ENCODE assay signal across 23 mouse cellular contexts in genomic region chr3:136842384-136842783, GRCm38 (mm10).
DNase-seq lines count a peak whose midpoint lies in the region; ATAC-seq and TF ChIP-seq lines count a peak whose summit lies in the region.
"Had no signal": no experiment of that assay in that cellular context is flagged by ENCODE, and none has a peak within 500 bp of the region (broad histone marks: within the 10 kb centered on the region; RNA-seq: fewer than 3 reads in every experiment).

No protein-coding gene starts in this region.

- no peak for DNase-seq in hindbrain, embryonic 10.5 days (ENCODE audit: low spot score)
- DNase-seq in neural tube, embryonic 10.5 days (ENCODE audit: extremely low spot score, low spot score): no peak
- peak; percentile 57 for DNase-seq in telencephalon, adult 2 months (ENCODE audit: low read depth, low spot score)
- no peak for DNase-seq in cerebellum, adult 2 months
- DNase-seq in right cerebral cortex, postnatal 25 days: no peak
- DNase-seq: adrenal gland, postnatal 36 days; cerebellum, adult 9-10 months; gastrocnemius, postnatal 14 days; heart, adult 18-20 months; heart, postnatal 4 days; kidney, postnatal 4 days; liver, embryonic 13.5 days; lung, postnatal 4 days had no signal

- H3K4me2 ChIP-seq in hindbrain, embryonic 12.5 days (replicated peaks): no peak overlapping the region
- no peak overlapping the region for H3K4me2 ChIP-seq in neural tube, embryonic 14.5 days (ENCODE audit: low read depth, low read length)
- no peak overlapping the region for H3K4me2 ChIP-seq in midbrain, embryonic 13.5 days (replicated peaks)
- H3K4me2 ChIP-seq: heart, embryonic 15.5 days; limb, embryonic 13.5 days; liver, embryonic 13.5 days; lung, embryonic 15.5 days had no signal

- no peak for TF ChIP-seq POLR2A in cerebellum, adult 2 months (IDR thresholded peaks at IDR 0.05; ENCODE audit: borderline replicate concordance, insufficient read depth, low read length)

- peak; percentile 53; the same call in 1 of the 2 replicates for ATAC-seq in hindbrain, embryonic 12.5 days (ENCODE audit: low FRiP score)
- ATAC-seq in neural tube, embryonic 14.5 days (ENCODE audit: low read depth): peak; percentile 15; the same call in 1 of the 2 replicates
- ATAC-seq in midbrain, embryonic 13.5 days: peak; percentile 60; the same call in 1 of the 2 replicates
- ATAC-seq: activated CD4-positive, CD25-positive, alpha-beta regulatory T cell, adult 4 months; intestine, embryonic 16.5 days had no signal

- H3K9ac ChIP-seq in hindbrain, embryonic 12.5 days: no peak overlapping the region
- no peak overlapping the region for H3K9ac ChIP-seq in neural tube, embryonic 14.5 days (replicated peaks; ENCODE audit: low read depth, low read length)
- H3K9ac ChIP-seq in midbrain, embryonic 13.5 days (replicated peaks): no peak overlapping the region
- H3K9ac ChIP-seq: heart, embryonic 15.5 days; limb, embryonic 13.5 days; liver, embryonic 13.5 days; lung, embryonic 15.5 days had no signal

- no peaks in the 10 kb centered on the region for H3K36me3 ChIP-seq in hindbrain, embryonic 12.5 days
- H3K36me3 ChIP-seq in hindbrain, embryonic 10.5 days: no peaks in the 10 kb centered on the region
- H3K36me3 ChIP-seq in neural tube, embryonic 14.5 days (ENCODE audit: control insufficient read depth, insufficient read depth, low read length): no peaks in the 10 kb centered on the region
- no peaks in the 10 kb centered on the region for H3K36me3 ChIP-seq in midbrain, embryonic 13.5 days
- H3K36me3 ChIP-seq: heart, embryonic 15.5 days; limb, embryonic 13.5 days; liver, embryonic 13.5 days; lung, embryonic 15.5 days had no signal

- H3K9me3 ChIP-seq in hindbrain, embryonic 12.5 days (replicated peaks): no peaks in the 10 kb centered on the region
- no peaks in the 10 kb centered on the region for H3K9me3 ChIP-seq in hindbrain, embryonic 10.5 days
- H3K9me3 ChIP-seq in neural tube, embryonic 14.5 days (ENCODE audit: control insufficient read depth, low read length): no peaks in the 10 kb centered on the region
- no peaks in the 10 kb centered on the region for H3K9me3 ChIP-seq in midbrain, embryonic 13.5 days
- H3K9me3 ChIP-seq: G1E; heart, embryonic 15.5 days; limb, embryonic 13.5 days; liver, embryonic 13.5 days; lung, embryonic 15.5 days had no signal

- H3K27me3 ChIP-seq in hindbrain, embryonic 12.5 days: no peaks in the 10 kb centered on the region
- H3K27me3 ChIP-seq in hindbrain, embryonic 10.5 days (ENCODE audit: insufficient read depth, poor library complexity, severe bottlenecking): no peaks in the 10 kb centered on the region
- H3K27me3 ChIP-seq in neural tube, embryonic 14.5 days (ENCODE audit: control insufficient read depth, insufficient read depth, low read length): no peaks in the 10 kb centered on the region
- no peaks in the 10 kb centered on the region for H3K27me3 ChIP-seq in midbrain, embryonic 13.5 days
- H3K27me3 ChIP-seq in cerebellum, adult 2 months (ENCODE audit: control insufficient read depth, insufficient read depth, low read length): no peaks in the 10 kb centered on the region
- H3K27me3 ChIP-seq: heart, embryonic 15.5 days; limb, embryonic 13.5 days; liver, embryonic 13.5 days; lung, embryonic 15.5 days had no signal

- no peak overlapping the region for H3K4me3 ChIP-seq in hindbrain, embryonic 12.5 days
- no peak overlapping the region for H3K4me3 ChIP-seq in hindbrain, embryonic 10.5 days
- H3K4me3 ChIP-seq in neural tube, embryonic 14.5 days (ENCODE audit: low read depth, low read length): no peak overlapping the region
- H3K4me3 ChIP-seq in midbrain, embryonic 13.5 days (replicated peaks): no peak overlapping the region
- H3K4me3 ChIP-seq in cerebellum, adult 2 months (replicated peaks; ENCODE audit: insufficient read depth, low read depth, low read length): no peak overlapping the region
- H3K4me3 ChIP-seq: heart, embryonic 15.5 days; limb, embryonic 13.5 days; liver, embryonic 13.5 days; lung, embryonic 15.5 days had no signal

- no peak overlapping the region for H3K27ac ChIP-seq in hindbrain, embryonic 12.5 days
- H3K27ac ChIP-seq in hindbrain, embryonic 10.5 days: no peak overlapping the region
- H3K27ac ChIP-seq in neural tube, embryonic 14.5 days (ENCODE audit: low read depth, low read length): no peak overlapping the region
- H3K27ac ChIP-seq in midbrain, embryonic 13.5 days: no peak overlapping the region
- no peak overlapping the region for H3K27ac ChIP-seq in cerebellum, adult 2 months (ENCODE audit: insufficient read depth, low read length)
- H3K27ac ChIP-seq: heart, embryonic 15.5 days; limb, embryonic 13.5 days; liver, embryonic 13.5 days; lung, embryonic 15.5 days; stomach, postnatal 0 days had no signal

- no peak for TF ChIP-seq CTCF in cerebellum, adult 2 months (IDR thresholded peaks at IDR 0.05; ENCODE audit: borderline replicate concordance, insufficient read depth, low read depth, low read length)

- 83% methylated on average over 1 of the region's 1 CpGs for WGBS in hindbrain, embryonic 12.5 days
- WGBS in hindbrain, embryonic 10.5 days: 81% methylated on average over 1 of the region's 1 CpGs
- WGBS in neural tube, embryonic 14.5 days: 51% methylated on average over 1 of the region's 1 CpGs
- 26% methylated on average over 1 of the region's 1 CpGs for WGBS in midbrain, embryonic 13.5 days
- WGBS in cerebellum, adult 2 months: 65% methylated on average over 1 of the region's 1 CpGs

- H3K4me1 ChIP-seq in hindbrain, embryonic 12.5 days: peaks cover 20% of the 10 kb centered on the region
- peaks cover 19% of the 10 kb centered on the region for H3K4me1 ChIP-seq in hindbrain, embryonic 10.5 days (replicated peaks)
- H3K4me1 ChIP-seq in neural tube, embryonic 14.5 days (ENCODE audit: control insufficient read depth, insufficient read depth, low read length): peaks cover 5% of the 10 kb centered on the region; the same call in 1 of the 2 replicates
- H3K4me1 ChIP-seq in midbrain, embryonic 13.5 days (replicated peaks): peaks cover 33% of the 10 kb centered on the region
- H3K4me1 ChIP-seq in cerebellum, adult 2 months (ENCODE audit: control insufficient read depth, insufficient read depth, low read length): peaks cover 7% of the 10 kb centered on the region
- H3K4me1 ChIP-seq: liver, embryonic 13.5 days; lung, embryonic 15.5 days had no signal
